Mouse (Mus musculus): ENCODE results near the gene Wdr20. TPM values are rescaled to one million over a fixed set of nuclear protein-coding genes. Genes with fewer than 3 reads are reported as not detected.

Wdr20 gene
- total and polyA plus RNA-seq, 3 experiments, result 16.4 to 47.1 (median 28.5) TPM

GRCm38 (mm10) chr12:110786243-110786642, 48.5 kb downstream of the Wdr20 start:
- TF ChIP-seq CTCF (IDR thresholded peaks at IDR 0.05; ENCODE audit: low read depth, low read length) (no peak), GATA1 (IDR thresholded peaks at IDR 0.05; ENCODE audit: borderline replicate concordance, low read length) (no peak), TAL1 (conservative IDR thresholded peaks at IDR 0.05; ENCODE audit: low read depth, low read length) (no peak), GATA2 (IDR thresholded peaks at IDR 0.05; ENCODE audit: borderline replicate concordance, low read depth, low read length) (no peak)
- peaks cover 74% of the 10 kb centered on the region for H3K36me3 ChIP-seq (replicated peaks)
- no peaks in the 10 kb centered on the region for H3K27me3 ChIP-seq (ENCODE audit: insufficient read depth, low read length)
- DNase-seq (ENCODE audit: low spot score) (no peak), ATAC-seq (ENCODE audit: extremely low read depth, insufficient number of reproducible peaks, low FRiP score, poor library complexity, severe bottlenecking) (no peak)
- no peak overlapping the region for H3K4me3 ChIP-seq (ENCODE audit: low read depth, low read length)
- H3K9me3 ChIP-seq (replicated peaks), result no peaks in the 10 kb centered on the region
- H3K4me1 ChIP-seq (ENCODE audit: insufficient read depth, low read depth, low read length), result peaks cover 10% of the 10 kb centered on the region

DNA sequence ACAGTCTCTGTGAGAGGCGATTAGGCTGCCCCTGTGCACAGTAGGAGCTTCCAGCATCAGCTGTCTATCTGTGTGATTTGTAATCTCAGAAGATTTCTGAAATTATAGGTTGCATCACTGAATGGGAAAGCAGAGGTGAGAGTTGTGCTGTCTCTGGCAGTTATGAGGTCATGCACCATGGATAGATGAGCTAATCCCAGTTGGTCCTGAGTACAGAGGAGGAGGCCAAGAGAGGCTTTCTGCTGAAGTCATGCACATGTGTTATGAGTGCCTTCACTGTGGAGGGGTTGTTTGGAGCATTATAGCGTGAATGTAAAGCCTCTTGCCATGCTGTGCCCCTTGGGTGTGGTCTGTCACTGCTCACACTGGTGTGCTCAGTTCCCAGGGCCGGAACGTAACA, 52.8 kb downstream of the Wdr20 start:
- no peak for TF ChIP-seq TAL1 (conservative IDR thresholded peaks at IDR 0.05; ENCODE audit: low read depth, low read length)
- no peak for TF ChIP-seq POLR2AphosphoS5 (IDR thresholded peaks at IDR 0.05; ENCODE audit: insufficient replicate concordance, low read depth, low read length)
- TF ChIP-seq GATA1 (IDR thresholded peaks at IDR 0.05; ENCODE audit: borderline replicate concordance, low read length), result no peak
- no peak for TF ChIP-seq GATA2 (IDR thresholded peaks at IDR 0.05; ENCODE audit: borderline replicate concordance, low read depth, low read length)
- no peak for TF ChIP-seq CTCF (IDR thresholded peaks at IDR 0.05; ENCODE audit: low read depth, low read length)
- no peak for DNase-seq (ENCODE audit: low spot score)
- Histone ChIP-seq H3K9me3 (replicated peaks) (no peaks in the 10 kb centered on the region), H3K4me1 (ENCODE audit: insufficient read depth, low read depth, low read length) (no peaks in the 10 kb centered on the region; the same call in 1 of the 2 replicates), H3K36me3 (replicated peaks) (peaks cover 76% of the 10 kb centered on the region), H3K27me3 (ENCODE audit: insufficient read depth, low read length) (no peaks in the 10 kb centered on the region), H3K4me3 (ENCODE audit: low read depth, low read length) (no peak overlapping the region)
- ATAC-seq (ENCODE audit: extremely low read depth, insufficient number of reproducible peaks, low FRiP score, poor library complexity, severe bottlenecking), result no peak

- H3K4me3 ChIP-seq (ENCODE audit: low read depth, low read length), result no peak overlapping the region
- no peak for ATAC-seq (ENCODE audit: extremely low read depth, insufficient number of reproducible peaks, low FRiP score, poor library complexity, severe bottlenecking)
- H3K36me3 ChIP-seq (replicated peaks), result peaks cover 79% of the 10 kb centered on the region
- H3K9me3 ChIP-seq (replicated peaks), result no peaks in the 10 kb centered on the region
- H3K4me1 ChIP-seq (ENCODE audit: insufficient read depth, low read depth, low read length), result no peaks in the 10 kb centered on the region; the same call in 1 of the 2 replicates
- no peak for DNase-seq (ENCODE audit: low spot score)
- no peak for TF ChIP-seq GATA2 (IDR thresholded peaks at IDR 0.05; ENCODE audit: borderline replicate concordance, low read depth, low read length)
- TF ChIP-seq TAL1 (conservative IDR thresholded peaks at IDR 0.05; ENCODE audit: low read depth, low read length), result no peak
- TF ChIP-seq POLR2AphosphoS5 (IDR thresholded peaks at IDR 0.05; ENCODE audit: insufficient replicate concordance, low read depth, low read length), result no peak
- no peak for TF ChIP-seq CTCF (IDR thresholded peaks at IDR 0.05; ENCODE audit: low read depth, low read length)
- TF ChIP-seq GATA1 (IDR thresholded peaks at IDR 0.05; ENCODE audit: borderline replicate concordance, low read length), result no peak
- H3K27me3 ChIP-seq (ENCODE audit: insufficient read depth, low read length), result no peaks in the 10 kb centered on the region
Observed at GRCm38 (mm10) chr12:110791026-110791425, 53.3 kb downstream of the Wdr20 start.

GRCm38 (mm10) chr12:110795035-110795434, 57.3 kb downstream of the Wdr20 start:
- Histone ChIP-seq H3K9me3 (replicated peaks) (no peaks in the 10 kb centered on the region), H3K27me3 (ENCODE audit: insufficient read depth, low read length) (no peaks in the 10 kb centered on the region), H3K36me3 (replicated peaks) (peaks cover 81% of the 10 kb centered on the region), H3K4me3 (ENCODE audit: low read depth, low read length) (no peak overlapping the region), H3K4me1 (ENCODE audit: insufficient read depth, low read depth, low read length) (no peaks in the 10 kb centered on the region; the same call in none of the 2 replicates)
- TF ChIP-seq POLR2AphosphoS5 (IDR thresholded peaks at IDR 0.05; ENCODE audit: insufficient replicate concordance, low read depth, low read length) (no peak), GATA2 (IDR thresholded peaks at IDR 0.05; ENCODE audit: borderline replicate concordance, low read depth, low read length) (no peak)
- DNase-seq (ENCODE audit: low spot score) (no peak), ATAC-seq (ENCODE audit: extremely low read depth, insufficient number of reproducible peaks, low FRiP score, poor library complexity, severe bottlenecking) (no peak)

DNA sequence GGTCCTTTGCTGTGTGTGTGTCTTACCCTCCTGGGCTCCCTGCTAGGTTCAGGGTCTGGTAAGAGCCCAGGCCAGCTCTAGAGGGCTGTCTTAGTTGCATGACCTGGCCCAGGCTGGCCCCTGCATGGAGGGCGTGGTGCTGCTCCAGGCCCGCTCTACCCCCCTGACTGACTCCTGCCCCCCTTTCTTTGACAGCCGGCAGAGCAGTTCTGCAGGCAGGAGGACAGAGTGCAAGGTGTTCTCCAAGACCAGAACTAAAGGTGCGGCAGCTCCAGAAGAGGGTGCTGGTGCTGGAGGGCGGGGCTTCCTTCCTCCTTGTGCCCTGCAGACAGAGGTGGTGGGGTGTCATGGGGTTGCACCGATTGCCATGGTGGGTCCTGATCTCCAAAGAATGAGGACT, 59.0 kb downstream of the Wdr20 start:
- no peaks in the 10 kb centered on the region; the same call in 1 of the 2 replicates for H3K4me1 ChIP-seq (ENCODE audit: insufficient read depth, low read depth, low read length)
- DNase-seq (ENCODE audit: low spot score), result no peak
- ATAC-seq (ENCODE audit: extremely low read depth, insufficient number of reproducible peaks, low FRiP score, poor library complexity, severe bottlenecking), result no peak
- H3K9me3 ChIP-seq (replicated peaks), result no peaks in the 10 kb centered on the region
- H3K4me3 ChIP-seq (ENCODE audit: low read depth, low read length), result no peak overlapping the region
- H3K27me3 ChIP-seq (ENCODE audit: insufficient read depth, low read length), result no peaks in the 10 kb centered on the region
- TF ChIP-seq GATA1 (IDR thresholded peaks at IDR 0.05; ENCODE audit: borderline replicate concordance, low read length) (no peak), POLR2AphosphoS5 (IDR thresholded peaks at IDR 0.05; ENCODE audit: insufficient replicate concordance, low read depth, low read length) (no peak), TAL1 (conservative IDR thresholded peaks at IDR 0.05; ENCODE audit: low read depth, low read length) (no peak), CTCF (IDR thresholded peaks at IDR 0.05; ENCODE audit: low read depth, low read length) (no peak), GATA2 (IDR thresholded peaks at IDR 0.05; ENCODE audit: borderline replicate concordance, low read depth, low read length) (no peak)
- peaks cover 80% of the 10 kb centered on the region for H3K36me3 ChIP-seq (replicated peaks)

DNA sequence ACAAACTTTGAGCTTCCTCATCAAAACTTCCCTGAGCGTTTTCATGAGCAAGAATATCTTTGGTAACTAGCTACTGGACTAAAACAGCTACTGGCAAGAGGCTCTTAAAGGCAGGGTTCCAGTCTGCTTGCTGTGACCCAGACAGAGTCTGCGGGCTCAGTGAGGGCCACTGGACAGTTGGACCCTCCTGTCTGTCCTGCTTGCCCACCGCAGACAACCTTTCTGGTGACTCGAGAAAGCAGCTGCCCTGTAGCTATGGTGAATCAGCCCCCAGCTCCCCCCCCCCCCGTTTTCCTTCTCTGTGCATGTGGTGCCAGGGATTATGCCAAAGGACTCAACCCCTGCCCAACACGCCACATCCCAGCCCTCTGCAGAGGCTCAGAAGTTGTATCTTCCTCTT, 59.5 kb downstream of the Wdr20 start:
- H3K36me3 ChIP-seq (replicated peaks), result peaks cover 81% of the 10 kb centered on the region
- no peaks in the 10 kb centered on the region for H3K27me3 ChIP-seq (ENCODE audit: insufficient read depth, low read length)
- peaks cover 3% of the 10 kb centered on the region for H3K4me1 ChIP-seq (ENCODE audit: insufficient read depth, low read depth, low read length)
- DNase-seq (ENCODE audit: low spot score) (no peak), ATAC-seq (ENCODE audit: extremely low read depth, insufficient number of reproducible peaks, low FRiP score, poor library complexity, severe bottlenecking) (no peak)
- H3K4me3 ChIP-seq (ENCODE audit: low read depth, low read length), result no peak overlapping the region
- TF ChIP-seq GATA1 (IDR thresholded peaks at IDR 0.05; ENCODE audit: borderline replicate concordance, low read length), result no peak
- no peaks in the 10 kb centered on the region for H3K9me3 ChIP-seq (replicated peaks)

GRCm38 (mm10) chr12:110797842-110798431, 60.2 kb downstream of the Wdr20 start:
- no peak for ATAC-seq (ENCODE audit: extremely low read depth, insufficient number of reproducible peaks, low FRiP score, poor library complexity, severe bottlenecking)
- no peak for TF ChIP-seq TAL1 (conservative IDR thresholded peaks at IDR 0.05; ENCODE audit: low read depth, low read length)
- TF ChIP-seq GATA2 (IDR thresholded peaks at IDR 0.05; ENCODE audit: borderline replicate concordance, low read depth, low read length), result no peak
- TF ChIP-seq CTCF (IDR thresholded peaks at IDR 0.05; ENCODE audit: low read depth, low read length), result no peak
- no peak for TF ChIP-seq POLR2AphosphoS5 (IDR thresholded peaks at IDR 0.05; ENCODE audit: insufficient replicate concordance, low read depth, low read length)
- TF ChIP-seq GATA1 (IDR thresholded peaks at IDR 0.05; ENCODE audit: borderline replicate concordance, low read length), result no peak
- Histone ChIP-seq H3K27me3 (ENCODE audit: insufficient read depth, low read length) (no peaks in the 10 kb centered on the region), H3K9me3 (replicated peaks) (no peaks in the 10 kb centered on the region), H3K4me3 (ENCODE audit: low read depth, low read length) (no peak overlapping the region), H3K36me3 (replicated peaks) (peaks cover 81% of the 10 kb centered on the region), H3K4me1 (ENCODE audit: insufficient read depth, low read depth, low read length) (peaks cover 3% of the 10 kb centered on the region)
- DNase-seq (ENCODE audit: low spot score), result no peak
